Mouse (Mus musculus) neutrophil, adult 5-6 weeks (primary cell): ENCODE measurements around the gene Thsd4. TPM values are rescaled to one million over a fixed set of nuclear protein-coding genes. Genes with fewer than 3 reads are reported as not detected.

Experiments
- ATAC-seq: fragments of 151-379, 151-347 bp; 2 replicates; pipeline ENCODE4 v1.8.0; 2017; ENCODE audit warnings: mild to moderate bottlenecking, moderate TSS enrichment; ENCODE audit not compliant: insufficient number of reproducible peaks, poor library complexity, low FRiP score, severe bottlenecking; ENCODE audit errors: extremely low read depth
- total RNA-seq: library from RNA; stranded (forward); fragments of 200-1000 nt; gene quantifications from 2 replicates; pipeline ENCODE4 v1.2.3, GENCODE M21; 2017

Gene Thsd4
- total RNA-seq, 1 experiment from 2014 or later = 0.12 TPM

GRCm38 (mm10) chr9:60076396-60076795 is 445.4 kb downstream of the Thsd4 start:
- ATAC-seq = no peak

- ATAC-seq = no peak
Observed at GRCm38 (mm10) chr9:60071620-60072263, 450.1 kb downstream of the Thsd4 start.

DNA sequence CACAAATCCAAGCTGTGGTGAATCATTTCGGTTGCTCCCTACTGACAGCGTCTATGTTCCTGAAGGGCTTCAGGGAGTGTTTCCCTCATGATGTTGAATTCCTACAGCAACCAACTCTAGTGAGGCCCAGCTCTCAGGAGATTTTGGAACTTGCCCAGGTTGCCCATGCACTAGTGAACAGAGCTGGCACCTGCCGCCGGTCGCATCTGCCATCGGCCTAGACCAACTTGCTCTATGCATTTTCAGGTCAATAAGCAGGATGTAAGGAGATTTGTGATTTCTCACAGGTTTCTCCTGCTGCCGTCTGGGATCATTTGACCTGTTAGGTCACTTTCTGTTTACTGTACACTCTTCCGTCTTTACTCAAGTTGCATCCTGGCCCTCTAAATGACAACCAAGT is 454.6 kb downstream of the Thsd4 start:
- ATAC-seq = no peak

- no peak for ATAC-seq
Observed at GRCm38 (mm10) chr9:60065184-60065583, 456.7 kb downstream of the Thsd4 start.

DNA sequence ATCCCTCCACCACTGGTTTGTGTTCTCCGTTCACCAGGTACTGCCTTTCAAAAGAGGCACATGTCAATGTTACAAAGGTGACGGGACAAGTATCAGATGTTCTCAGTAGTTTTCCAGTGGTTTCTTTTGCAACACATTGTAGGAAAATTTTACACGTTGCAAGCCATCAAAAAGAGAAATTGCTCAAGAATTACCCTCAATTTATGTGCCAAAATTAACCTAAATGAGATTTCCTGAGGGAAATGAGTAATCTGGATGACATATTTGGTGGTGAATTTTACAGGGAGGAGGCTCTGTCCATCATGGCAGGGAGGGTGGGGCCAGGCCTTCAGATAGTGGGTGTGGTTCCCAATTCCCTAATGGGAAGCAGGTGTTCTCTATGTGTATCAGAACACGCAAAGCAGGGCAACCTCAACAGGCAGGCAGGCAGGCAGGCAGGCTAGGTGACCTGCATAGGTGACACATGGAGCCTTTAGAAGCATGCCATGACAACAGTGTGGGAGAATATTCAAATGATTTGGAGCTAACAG is 458.6 kb downstream of the Thsd4 start:
- ATAC-seq = no peak

DNA sequence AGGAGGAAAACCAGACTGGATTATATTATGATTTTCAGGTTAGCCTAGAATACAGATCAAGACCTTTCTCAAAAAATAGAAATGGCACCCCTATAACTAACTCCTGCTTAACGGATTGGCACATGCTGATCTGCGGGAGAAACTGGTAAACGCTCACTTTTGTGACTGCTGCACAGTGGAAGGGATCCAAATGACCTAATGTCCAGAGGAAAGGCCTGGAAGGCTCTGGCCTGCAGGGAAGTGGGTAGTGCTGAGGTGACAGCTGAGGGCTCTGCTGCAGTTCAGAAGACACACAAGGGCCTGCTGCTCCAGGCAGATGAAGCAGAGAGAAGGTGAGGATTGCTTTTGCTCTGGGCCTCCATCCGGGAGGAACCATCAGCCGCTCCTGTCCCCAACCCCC is 465.7 kb downstream of the Thsd4 start:
- ATAC-seq = no peak

- ATAC-seq = no peak
Observed at GRCm38 (mm10) chr9:60054951-60055350, 466.9 kb downstream of the Thsd4 start.

DNA sequence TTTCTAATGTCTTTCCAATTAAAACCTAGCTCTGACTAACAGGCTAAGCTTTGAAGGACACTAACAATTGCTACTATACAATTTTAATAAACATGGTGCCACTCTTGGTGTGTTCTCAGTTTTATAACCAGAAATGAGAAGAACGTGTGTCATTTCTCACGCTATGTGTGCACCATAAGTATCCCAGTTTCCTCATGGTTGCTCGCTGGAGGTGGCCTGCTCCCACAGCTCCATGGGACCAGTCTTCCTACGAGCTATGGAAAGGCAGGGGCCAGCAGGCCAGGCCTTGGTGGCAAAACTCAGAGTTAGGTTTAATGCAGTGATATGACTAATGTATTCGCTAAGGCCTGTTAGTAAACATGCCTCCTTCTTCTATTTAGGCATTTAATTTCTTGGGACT is 468.7 kb downstream of the Thsd4 start:
- no peak for ATAC-seq

- no peak for ATAC-seq
Observed at GRCm38 (mm10) chr9:60052415-60052814, 469.4 kb downstream of the Thsd4 start.

- no peak for ATAC-seq
Observed at GRCm38 (mm10) chr9:60043175-60043574, 478.7 kb downstream of the Thsd4 start.

- ATAC-seq = no peak
Observed at GRCm38 (mm10) chr9:60034883-60035282, 487.0 kb downstream of the Thsd4 start.

GRCm38 (mm10) chr9:60027234-60027633 is 494.6 kb downstream of the Thsd4 start:
- ATAC-seq = no peak

DNA sequence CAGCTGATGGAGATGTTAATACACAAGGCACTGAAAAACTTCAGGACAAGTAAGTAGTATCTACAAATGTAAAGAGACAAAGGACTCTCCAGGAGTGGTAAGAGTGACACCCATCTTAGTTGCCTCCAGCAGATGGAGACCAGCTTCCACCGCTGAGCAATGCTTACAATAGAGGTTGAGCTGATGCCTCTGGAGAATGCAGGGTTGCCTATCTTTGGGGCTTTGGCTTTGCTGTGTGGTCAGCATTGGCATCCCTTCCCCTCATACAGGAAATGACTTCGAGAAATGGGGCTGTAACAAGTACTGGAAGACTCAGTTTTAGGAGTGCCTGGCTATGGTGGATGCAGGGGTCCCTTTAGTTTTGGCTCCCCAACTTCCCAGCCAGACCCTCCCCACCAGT is 495.1 kb downstream of the Thsd4 start:
- no peak for ATAC-seq

DNA sequence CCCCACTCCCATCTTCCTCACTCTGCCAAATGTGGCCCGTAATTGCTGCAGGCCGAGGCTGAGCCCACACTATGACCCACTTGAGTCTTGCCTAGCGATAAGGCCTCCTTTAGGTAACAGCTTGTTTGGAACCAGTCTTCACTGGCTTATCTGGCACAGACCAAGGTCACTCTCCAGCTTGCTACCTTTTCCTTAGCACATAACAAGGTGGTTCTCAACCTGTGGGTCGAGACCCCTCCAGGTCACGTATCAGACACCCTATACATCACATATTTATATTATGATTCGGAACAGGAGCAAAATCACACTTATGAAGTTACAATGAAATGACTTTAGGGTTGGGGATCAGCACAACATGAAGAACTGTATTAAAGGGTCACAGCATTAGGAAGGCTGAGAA is 495.9 kb downstream of the Thsd4 start:
- no peak for ATAC-seq

- no peak for ATAC-seq
Observed at GRCm38 (mm10) chr9:60024971-60025370, 496.9 kb downstream of the Thsd4 start.

DNA sequence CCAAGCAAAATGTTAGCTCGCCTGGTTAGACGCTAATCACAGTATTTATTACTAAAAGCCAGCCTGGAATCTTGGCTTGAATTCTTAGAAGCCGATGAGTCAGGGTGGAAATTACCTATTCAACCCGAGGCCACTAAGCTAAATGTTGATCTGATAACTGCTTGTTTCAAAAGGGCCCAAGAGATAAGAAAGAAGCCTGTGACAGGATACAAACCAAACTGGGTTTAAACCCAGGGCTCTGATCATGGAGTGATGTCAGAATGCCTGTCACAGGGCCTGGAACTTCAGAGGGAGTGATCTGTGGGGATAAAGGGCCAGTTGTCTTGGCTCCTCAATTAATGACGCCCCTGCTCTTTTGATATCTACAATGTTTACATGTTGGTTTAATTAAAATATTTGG is 497.3 kb downstream of the Thsd4 start:
- ATAC-seq = no peak

DNA sequence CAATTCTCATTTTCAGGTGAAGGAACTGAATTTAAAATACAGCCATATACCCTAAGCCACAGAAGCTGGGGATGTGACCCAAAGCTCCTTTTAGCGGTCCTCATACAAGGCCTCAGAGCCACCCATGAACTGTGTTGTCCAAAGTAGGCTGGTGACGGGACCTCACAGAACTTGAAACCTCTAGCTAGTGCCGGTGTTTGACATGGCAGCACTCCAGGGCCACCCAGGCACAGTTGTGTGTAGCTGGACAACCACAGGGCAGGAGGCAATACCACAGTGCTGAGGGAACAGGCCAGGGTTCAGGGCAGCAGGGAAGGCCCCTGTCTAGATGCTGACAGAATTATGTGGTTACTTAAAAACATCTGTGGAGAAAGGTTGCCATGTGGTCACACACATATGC is 499.5 kb downstream of the Thsd4 start:
- no peak for ATAC-seq

DNA sequence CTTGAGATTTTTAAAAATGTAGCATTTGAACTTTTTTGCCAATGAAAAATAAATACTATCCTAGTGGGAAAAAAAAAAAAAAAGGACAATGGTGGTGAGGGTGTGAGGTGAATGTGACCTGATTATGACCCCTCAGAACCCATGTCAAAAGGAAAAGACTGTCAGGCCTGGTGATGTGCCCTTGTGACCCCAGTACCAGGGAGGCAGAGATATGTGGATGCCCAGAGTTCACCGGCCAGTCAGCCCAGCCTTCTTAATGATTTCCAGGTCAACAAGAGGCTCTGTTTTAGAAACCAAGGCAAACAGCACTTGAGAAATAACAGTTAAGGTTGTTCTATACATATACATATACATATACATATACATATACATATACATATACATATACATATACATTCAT is 501.4 kb downstream of the Thsd4 start:
- no peak for ATAC-seq

DNA sequence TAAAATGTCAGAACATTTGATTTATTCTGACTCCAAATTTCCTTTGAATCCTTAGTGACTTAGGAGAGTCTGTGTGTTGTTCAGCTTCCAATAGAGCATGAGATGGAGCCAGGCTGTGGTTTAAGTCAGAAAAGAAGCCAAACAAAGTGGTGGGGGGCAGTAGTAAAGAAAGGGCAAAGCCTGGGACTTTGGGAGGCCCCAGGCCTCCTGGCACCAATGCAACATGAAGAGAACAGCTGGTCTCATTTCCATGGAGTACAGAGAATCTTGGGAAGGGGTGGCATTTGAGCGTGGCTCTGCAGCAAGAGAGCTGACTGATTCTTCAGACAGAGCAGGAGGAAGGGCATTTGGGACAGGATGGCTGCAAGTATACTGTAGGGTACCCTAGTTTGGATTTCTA is 511.6 kb downstream of the Thsd4 start:
- ATAC-seq = no peak

DNA sequence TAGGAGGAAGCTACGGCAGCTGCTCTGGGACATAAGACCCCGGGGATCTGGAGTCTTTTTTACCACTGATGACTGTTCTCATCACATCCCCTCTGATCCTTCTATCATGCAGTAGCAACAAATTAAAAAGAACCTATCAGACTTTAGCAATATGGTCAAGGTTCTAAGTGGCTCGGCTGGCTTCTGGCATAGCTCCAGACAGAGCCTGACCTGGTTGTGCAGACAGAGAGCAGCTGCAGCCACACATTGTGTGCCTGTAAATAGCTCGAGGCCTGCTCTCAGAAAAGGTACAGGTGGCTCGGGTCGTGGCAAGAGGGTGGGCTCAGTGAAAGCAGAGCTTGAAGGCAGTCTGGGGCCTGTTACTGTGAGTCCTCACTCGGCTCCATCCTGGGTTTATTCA is 512.9 kb downstream of the Thsd4 start:
- ATAC-seq = no peak

- ATAC-seq = no peak
Observed at GRCm38 (mm10) chr9:60002323-60002722, 519.5 kb downstream of the Thsd4 start.
